Mouse (Mus musculus) brown adipose tissue, adult 24 weeks (tissue): ENCODE measurements at regions not wholly inside any gene's neighbourhood (a gene's known extent, or its start where the extent isn't known, plus 50 kb on each side); places are given as distances from the start of the nearest gene placed in this dataset.
A peak's percentile ranks its signal among the peaks of the same experiment; 100 is the strongest.
"Not testable (repeated sequence)": the region's sequence is repeated elsewhere in the genome, so short reads cannot be mapped to it uniquely, and the experiment has no call there.

ENCODE experiments used
- H3K27ac ChIP-seq: fragments of 200-500 bp; replicated peaks from 2 replicates; pipeline ENCODE4 v1.5.1; 2012; ENCODE audit warnings: low read depth, mild to moderate bottlenecking, low read length
- H3K4me1 ChIP-seq: fragments of 200-500 bp; 2 replicates; pipeline ENCODE4 v1.6.1; 2012; ENCODE audit warnings: low read length, mixed read lengths; ENCODE audit not compliant: control insufficient read depth, insufficient read depth, insufficient read length
- H3K4me3 ChIP-seq: fragments of 200-500 bp; 2 replicates; pipeline ENCODE4 v1.5.1; 2012; ENCODE audit warnings: low read depth, mild to moderate bottlenecking, low read length, moderate library complexity; ENCODE audit not compliant: insufficient read depth

- not testable (repeated sequence) for H3K4me1 ChIP-seq, H3K27ac ChIP-seq
- peak overlapping the region; percentile 18; the same call in 1 of the 2 replicates for H3K4me3 ChIP-seq
Measured at GRCm38 (mm10) chr19:3083438-3083837, 199.3 kb upstream of the Mrpl21 start.

- not testable (repeated sequence) for H3K4me1 ChIP-seq, H3K4me3 ChIP-seq, H3K27ac ChIP-seq
Measured at GRCm38 (mm10) chr19:3091771-3092170, 190.9 kb upstream of the Mrpl21 start.
